Mouse (Mus musculus): ENCODE measurements at regions not wholly inside any gene's neighbourhood (a gene's known extent, or its start where the extent isn't known, plus 50 kb on each side); places are given as distances from the start of the nearest gene placed in this dataset.

- DNase-seq (ENCODE audit: low read depth) = no peak
These were observed 188.7 kb upstream of the Atp5g3 start for GRCm38 (mm10) chr2:74099671-74100372.

- no peak for DNase-seq (ENCODE audit: low read depth)
These were observed 185.7 kb upstream of the Atp5g3 start for GRCm38 (mm10) chr2:74096809-74097208.

GRCm38 (mm10) chr2:74093494-74093893, 182.4 kb upstream of the Atp5g3 start:
- DNase-seq (ENCODE audit: low read depth) = no peak

GRCm38 (mm10) chr2:74087375-74087774, 176.2 kb upstream of the Atp5g3 start:
- no peak for DNase-seq (ENCODE audit: low read depth)

GRCm38 (mm10) chr2:74084971-74085370, 173.8 kb upstream of the Atp5g3 start:
- no peak for DNase-seq (ENCODE audit: low read depth)

GRCm38 (mm10) chr2:74076774-74077173, 165.6 kb upstream of the Atp5g3 start:
- DNase-seq (ENCODE audit: low read depth) = no peak

GRCm38 (mm10) chr2:74075566-74075965, 164.4 kb upstream of the Atp5g3 start:
- no peak for DNase-seq (ENCODE audit: low read depth)

- DNase-seq (ENCODE audit: low read depth) = no peak
These were observed 162.3 kb upstream of the Atp5g3 start for GRCm38 (mm10) chr2:74073396-74073795.

- peak; percentile 37 for DNase-seq (ENCODE audit: low read depth)
These were observed 155.5 kb upstream of the Atp5g3 start for GRCm38 (mm10) chr2:74066652-74067051.

- DNase-seq (ENCODE audit: low read depth) = no peak
These were observed 153.2 kb upstream of the Atp5g3 start for GRCm38 (mm10) chr2:74064369-74064768.

GRCm38 (mm10) chr2:74063777-74064176, 152.7 kb upstream of the Atp5g3 start:
- DNase-seq (ENCODE audit: low read depth) = no peak

- DNase-seq (ENCODE audit: low read depth) = no peak
These were observed 152.2 kb upstream of the Atp5g3 start for GRCm38 (mm10) chr2:74063302-74063701.

GRCm38 (mm10) chr2:74042430-74042829, 131.3 kb upstream of the Atp5g3 start:
- DNase-seq (ENCODE audit: low read depth) = no peak

- DNase-seq (ENCODE audit: low read depth) = no peak
These were observed 128.5 kb upstream of the Atp5g3 start for GRCm38 (mm10) chr2:74039580-74039979.

- no peak for DNase-seq (ENCODE audit: low read depth)
These were observed 124.9 kb upstream of the Atp5g3 start for GRCm38 (mm10) chr2:74036043-74036442.

GRCm38 (mm10) chr2:74032177-74033021, 121.3 kb upstream of the Atp5g3 start:
- DNase-seq (ENCODE audit: low read depth) = no peak

GRCm38 (mm10) chr2:74029938-74030337, 118.8 kb upstream of the Atp5g3 start:
- no peak for DNase-seq (ENCODE audit: low read depth)

GRCm38 (mm10) chr2:74027404-74028104, 116.4 kb upstream of the Atp5g3 start:
- DNase-seq (ENCODE audit: low read depth) = no peak

GRCm38 (mm10) chr2:74015146-74015545, 104.0 kb upstream of the Atp5g3 start:
- DNase-seq (ENCODE audit: low read depth) = no peak

- DNase-seq (ENCODE audit: low read depth) = no peak
These were observed 103.1 kb upstream of the Atp5g3 start for GRCm38 (mm10) chr2:74014201-74014600.

GRCm38 (mm10) chr2:73998531-73998930, 87.4 kb upstream of the Atp5g3 start:
- DNase-seq (ENCODE audit: low read depth) = no peak

- DNase-seq (ENCODE audit: low read depth) = no peak
These were observed 85.9 kb upstream of the Atp5g3 start for GRCm38 (mm10) chr2:73996986-73997385.

GRCm38 (mm10) chr2:73991818-73992217, 80.7 kb upstream of the Atp5g3 start:
- DNase-seq (ENCODE audit: low read depth) = no peak
